Mouse (Mus musculus): ENCODE results near the gene Stkld1. TPM values are rescaled to one million over a fixed set of nuclear protein-coding genes. Genes with fewer than 3 reads are reported as not detected.

Gene Stkld1
- total and polyA plus RNA-seq, 3 experiments: 0.13 to 0.29 (median 0.19) TPM

GRCm38 (mm10) chr2:26984640-26985039, 50.8 kb downstream of the Stkld1 start:
- Histone ChIP-seq H3K9ac (ENCODE audit: insufficient read depth, low read depth) (no peak overlapping the region), H3K27me3 (replicated peaks) (peaks cover 30% of the 10 kb centered on the region), H3K4me1 (ENCODE audit: control insufficient read depth in 1 of 2, insufficient read depth in 2 of 2) (no peaks in the 10 kb centered on the region), H3K4me3 (replicated peaks in 1 of 3; ENCODE audit: low read depth in 2 of 3, low read length in 2 of 3, poor library complexity in 1 of 3) (no peak overlapping the region), H3K4me2 (ENCODE audit: insufficient read depth, low read depth, poor library complexity, severe bottlenecking) (no peak overlapping the region), H3K9me3 (replicated peaks; ENCODE audit: low read length) (no peaks in the 10 kb centered on the region), H3K27ac (ENCODE audit: insufficient read depth, low read depth) (no peak overlapping the region), H3K36me3 (replicated peaks in 1 of 2; ENCODE audit: control insufficient read depth in 1 of 2, insufficient read depth in 1 of 2, low read length in 1 of 2) (no peaks in the 10 kb centered on the region), H3K79me2 (replicated peaks; ENCODE audit: control insufficient read depth, extremely low read depth, insufficient read depth, poor library complexity, severe bottlenecking) (no peaks in the 10 kb centered on the region)
- no peak for TF ChIP-seq MEF2A (IDR thresholded peaks at IDR 0.05; ENCODE audit: borderline replicate concordance, low read depth, low read length)
- no peak for TF ChIP-seq USF1 (IDR thresholded peaks at IDR 0.05; ENCODE audit: low read depth, low read length)
- TF ChIP-seq KAT2A (IDR thresholded peaks at IDR 0.05; ENCODE audit: insufficient replicate concordance, low read length): no peak
- TF ChIP-seq CTCF (conservative IDR thresholded peaks at IDR 0.05 in 1 of 2, IDR thresholded peaks at IDR 0.05 in 1 of 2; ENCODE audit: low read depth in 2 of 2, low read length in 2 of 2): no peak
- no peak for TF ChIP-seq UBTF (IDR thresholded peaks at IDR 0.05; ENCODE audit: low read depth, low read length)
- TF ChIP-seq RAD21 (IDR thresholded peaks at IDR 0.05; ENCODE audit: low read depth, low read length): no peak
- TF ChIP-seq HCFC1 (IDR thresholded peaks at IDR 0.05; ENCODE audit: low read depth, low read length): no peak
- no peak for TF ChIP-seq GABPA (IDR thresholded peaks at IDR 0.05; ENCODE audit: insufficient replicate concordance, low read depth, low read length)
- no peak for TF ChIP-seq NRF1 (IDR thresholded peaks at IDR 0.05; ENCODE audit: low read depth, low read length)
- TF ChIP-seq ZNF384 (IDR thresholded peaks at IDR 0.05; ENCODE audit: low read depth, low read length): no peak
- no peak for TF ChIP-seq E2F4 (IDR thresholded peaks at IDR 0.05; ENCODE audit: insufficient replicate concordance, low read depth, low read length)
- TF ChIP-seq TBP (conservative IDR thresholded peaks at IDR 0.05; ENCODE audit: low read depth, low read length): no peak
- no peak for TF ChIP-seq ELF1 (IDR thresholded peaks at IDR 0.05; ENCODE audit: low read depth, low read length)
- no peak for TF ChIP-seq NELFE (IDR thresholded peaks at IDR 0.05; ENCODE audit: low read depth, low read length)
- no peak for TF ChIP-seq MAZ (IDR thresholded peaks at IDR 0.05; ENCODE audit: low read depth, low read length)
- in situ Hi-C loops (cut with MboI; ENCODE audit: low pct_ligation_motif_present, low pct_unique_long_range_greater_than_20kb, low sequenced_read_pairs): no loop called here
- dilution Hi-C loops (cut with MboI; ENCODE audit: extremely low pct_ligation_motif_present, extremely low pct_unique_long_range_greater_than_20kb, low sequenced_read_pairs): no loop called here
- no peak for DNase-seq (ENCODE audit: extremely low read depth)

GRCm38 (mm10) chr2:26993936-26994335, 60.1 kb downstream of the Stkld1 start:
- Histone ChIP-seq H3K36me3 (replicated peaks in 1 of 2; ENCODE audit: control insufficient read depth in 1 of 2, insufficient read depth in 1 of 2, low read length in 1 of 2) (no peaks in the 10 kb centered on the region), H3K27me3 (replicated peaks) (peaks cover 8% of the 10 kb centered on the region), H3K79me2 (replicated peaks; ENCODE audit: control insufficient read depth, extremely low read depth, insufficient read depth, poor library complexity, severe bottlenecking) (no peaks in the 10 kb centered on the region), H3K4me3 (replicated peaks in 1 of 3; ENCODE audit: low read depth in 2 of 3, low read length in 2 of 3, poor library complexity in 1 of 3) (no peak overlapping the region), H3K4me2 (ENCODE audit: insufficient read depth, low read depth, poor library complexity, severe bottlenecking) (no peak overlapping the region), H3K9me3 (replicated peaks; ENCODE audit: low read length) (peaks cover 2% of the 10 kb centered on the region), H3K4me1 (ENCODE audit: control insufficient read depth in 1 of 2, insufficient read depth in 2 of 2) (no peaks in the 10 kb centered on the region), H3K9ac (ENCODE audit: insufficient read depth, low read depth) (no peak overlapping the region), H3K27ac (ENCODE audit: insufficient read depth, low read depth) (no peak overlapping the region)
- no peak for DNase-seq (ENCODE audit: extremely low read depth)
- in situ Hi-C loops (cut with MboI; ENCODE audit: low pct_ligation_motif_present, low pct_unique_long_range_greater_than_20kb, low sequenced_read_pairs) (no loop called here), dilution Hi-C loops (cut with MboI; ENCODE audit: extremely low pct_ligation_motif_present, extremely low pct_unique_long_range_greater_than_20kb, low sequenced_read_pairs) (no loop called here)
- no peak for TF ChIP-seq ZKSCAN1 (IDR thresholded peaks at IDR 0.05; ENCODE audit: borderline replicate concordance, low read depth, low read length)
- no peak for TF ChIP-seq RAD21 (IDR thresholded peaks at IDR 0.05; ENCODE audit: low read depth, low read length)
- no peak for TF ChIP-seq MYC (IDR thresholded peaks at IDR 0.05; ENCODE audit: low read depth, low read length)
- TF ChIP-seq IRF4 (IDR thresholded peaks at IDR 0.05; ENCODE audit: low read depth, low read length): no peak
- TF ChIP-seq NRF1 (IDR thresholded peaks at IDR 0.05; ENCODE audit: low read depth, low read length): no peak
- TF ChIP-seq TBP (conservative IDR thresholded peaks at IDR 0.05; ENCODE audit: low read depth, low read length): no peak
- TF ChIP-seq HCFC1 (IDR thresholded peaks at IDR 0.05; ENCODE audit: low read depth, low read length): no peak
- no peak for TF ChIP-seq MAX (IDR thresholded peaks at IDR 0.05; ENCODE audit: low read length)
- TF ChIP-seq CHD1 (IDR thresholded peaks at IDR 0.05; ENCODE audit: low read depth, low read length): no peak
- no peak for TF ChIP-seq POLR2AphosphoS2 (IDR thresholded peaks at IDR 0.05; ENCODE audit: low read depth, low read length)

All from CH12.LX (cell line).